Mouse (Mus musculus) CH12.LX (cell line): Measurements from ENCODE around the gene Cryl1. TPM values are rescaled to one million over a fixed set of nuclear protein-coding genes. Genes with fewer than 3 reads are reported as not detected.

Source experiments
- DNase-seq: peaks from one replicate; pipeline ENCODE4 v3.0.0-alpha.2; 2013; ENCODE audit errors: extremely low read depth
- H3K27ac ChIP-seq: 2 replicates; pipeline ENCODE4 v1.5.1; 2012; ENCODE audit warnings: low read depth, mild to moderate bottlenecking, control low read depth, moderate library complexity; ENCODE audit not compliant: insufficient read depth
- H3K27me3 ChIP-seq: replicated peaks from 2 replicates; pipeline ENCODE3; 2012; ENCODE audit warnings: inconsistent platforms
- H3K36me3 ChIP-seq, 2 experiments: replicated peaks in 1 of 2; 2 replicates each; pipeline versions ENCODE3 to v1.6.1; 2012; ENCODE audit warnings: inconsistent platforms in 1 of 2, low read length in 1 of 2, mild to moderate bottlenecking in 1 of 2, mixed read lengths in 1 of 2, moderate library complexity in 1 of 2; ENCODE audit not compliant: control insufficient read depth in 1 of 2, insufficient read depth in 1 of 2
- H3K4me1 ChIP-seq, 2 experiments: 2 replicates each; pipeline ENCODE4 v1.6.1; 2012; ENCODE audit warnings: inconsistent platforms in 1 of 2, moderate library complexity in 1 of 2; ENCODE audit not compliant: insufficient read depth in 2 of 2, control insufficient read depth in 1 of 2
- H3K4me2 ChIP-seq: 2 replicates; pipeline ENCODE4 v1.6.1; 2012; ENCODE audit warnings: low read depth, mild to moderate bottlenecking, control low read depth; ENCODE audit not compliant: poor library complexity, insufficient read depth, severe bottlenecking
- H3K4me3 ChIP-seq, 3 experiments: fragments of 150-350 bp in 1 of 3; sonication (generic) in 1 of 3; replicated peaks in 1 of 3; 2 replicates each; pipeline versions ENCODE3 to v1.5.1; 2011 to 2012; ENCODE audit warnings: low read depth in 2 of 3, low read length in 2 of 3, mild to moderate bottlenecking in 2 of 3, moderate library complexity in 2 of 3, control low read depth in 1 of 3, improper control_type of control experiment in 1 of 3, inconsistent platforms in 1 of 3, mixed read lengths in 1 of 3; ENCODE audit not compliant: poor library complexity in 1 of 3
- H3K79me2 ChIP-seq: replicated peaks from 2 replicates; pipeline ENCODE4 v1.6.1; 2012; ENCODE audit warnings: mild to moderate bottlenecking, moderate library complexity; ENCODE audit not compliant: control insufficient read depth, poor library complexity, insufficient read depth, severe bottlenecking; ENCODE audit errors: extremely low read depth
- H3K9ac ChIP-seq: 2 replicates; pipeline ENCODE4 v1.6.1; 2012; ENCODE audit warnings: low read depth, mild to moderate bottlenecking, control low read depth, moderate library complexity; ENCODE audit not compliant: insufficient read depth
- H3K9me3 ChIP-seq: replicated peaks from 2 replicates; pipeline ENCODE3; 2012; ENCODE audit warnings: low read length, inconsistent platforms, mixed read lengths
- BHLHE40 ChIP-seq: IDR thresholded peaks from 2 replicates; pipeline ENCODE4 v1.6.1; 2011; ENCODE audit warnings: mild to moderate bottlenecking, low read depth, low read length, improper control_type of control experiment
- EP300 ChIP-seq: IDR thresholded peaks from 2 replicates; pipeline ENCODE4 v1.6.1; 2011; ENCODE audit warnings: low read length, improper control_type of control experiment
- JUN ChIP-seq: IDR thresholded peaks from 2 replicates; pipeline ENCODE4 v1.6.1; 2011; ENCODE audit warnings: low read depth, mild to moderate bottlenecking, low read length, improper control_type of control experiment, moderate library complexity; ENCODE audit not compliant: insufficient read depth
- MAX ChIP-seq: IDR thresholded peaks from 2 replicates; pipeline ENCODE4 v1.6.1; 2011; ENCODE audit warnings: low read length, improper control_type of control experiment
- MEF2A ChIP-seq: IDR thresholded peaks from 2 replicates; pipeline ENCODE4 v1.6.1; 2014; ENCODE audit warnings: low read depth, mild to moderate bottlenecking, inconsistent platforms, low read length, improper control_type of control experiment, borderline replicate concordance
- MXI1 ChIP-seq: IDR thresholded peaks from 2 replicates; pipeline ENCODE4 v1.6.1; 2011; ENCODE audit warnings: mild to moderate bottlenecking, low read depth, low read length, improper control_type of control experiment
- MYC ChIP-seq: IDR thresholded peaks from 2 replicates; pipeline ENCODE4 v1.6.1; 2011; ENCODE audit warnings: low read depth, mild to moderate bottlenecking, improper control_type of control experiment, low read length
- NRF1 ChIP-seq: IDR thresholded peaks from 2 replicates; pipeline ENCODE4 v1.6.1; 2014; ENCODE audit warnings: low read depth, mild to moderate bottlenecking, inconsistent platforms, low read length, improper control_type of control experiment, moderate library complexity
- PAX5 ChIP-seq: IDR thresholded peaks from 2 replicates; pipeline ENCODE4 v1.6.1; 2012; ENCODE audit warnings: low read length, inconsistent platforms, mixed read lengths
- POLR2AphosphoS2 ChIP-seq: IDR thresholded peaks from 2 replicates; pipeline ENCODE4 v1.6.1; 2011; ENCODE audit warnings: low read depth, low read length, improper control_type of control experiment
- SMC3 ChIP-seq: IDR thresholded peaks from 2 replicates; pipeline ENCODE4 v1.6.1; 2011; ENCODE audit warnings: low read depth, low read length, improper control_type of control experiment
- TCF12 ChIP-seq: IDR thresholded peaks from 2 replicates; pipeline ENCODE4 v1.6.1; 2014; ENCODE audit warnings: low read depth, mild to moderate bottlenecking, inconsistent platforms, low read length, improper control_type of control experiment
- ZKSCAN1 ChIP-seq: IDR thresholded peaks from 2 replicates; pipeline ENCODE4 v1.6.1; 2012; ENCODE audit warnings: low read depth, inconsistent platforms, low read length, improper control_type of control experiment, borderline replicate concordance
- ZNF384 ChIP-seq: IDR thresholded peaks from 2 replicates; pipeline ENCODE4 v1.6.1; 2012; ENCODE audit warnings: low read depth, low read length, improper control_type of control experiment, inconsistent platforms
- dilution Hi-C: fragments of 300-500 bp; cut with MboI; formaldehyde crosslinking; loops from 2 replicates; pipeline ENCODE4 v1.14.3; 2020; ENCODE audit warnings: low sequenced_read_pairs; ENCODE audit not compliant: extremely low pct_unique_long_range_greater_than_20kb, extremely low pct_ligation_motif_present
- in situ Hi-C: fragments of 300-500 bp; cut with MboI; formaldehyde crosslinking; loops from 3 replicates; pipeline ENCODE4 v1.14.3; 2019; ENCODE audit warnings: low sequenced_read_pairs, low pct_ligation_motif_present, low pct_unique_long_range_greater_than_20kb, mixed read lengths
- polyA plus RNA-seq: library from polyadenylated mRNA; unstranded; fragments of >175 nt; gene quantifications from 2 replicates; pipeline ENCODE4 v1.2.1, GENCODE M21; 2012; ENCODE audit warnings: low read depth; ENCODE audit not compliant: insufficient read length
- total RNA-seq, 2 experiments: library from RNA; depleted of rRNA; stranded (reverse); fragments of 300-350 nt in 1 of 2; fragments of >200 nt in 1 of 2; gene quantifications; 2 replicates each; pipeline ENCODE4 v1.2.3; 2012 to 2014

Gene Cryl1
- total and polyA plus RNA-seq, 3 experiments, result 13.1 to 33.7 (median 31.8) TPM

- no peaks in the 10 kb centered on the region for H3K27me3 ChIP-seq
- peaks cover 18 to 57% of the 10 kb centered on the region in 2 experiments for H3K4me1 ChIP-seq
- no peak overlapping the region for H3K27ac ChIP-seq
- TF ChIP-seq SMC3 (no peak), MYC (no peak), TCF12 (no peak)
- H3K36me3 ChIP-seq, result peaks cover 0 to 14% of the 10 kb centered on the region in 2 experiments
- H3K9ac ChIP-seq, result no peak overlapping the region
- dilution Hi-C loops, result no loop called here
- DNase-seq, result no peak
- H3K4me2 ChIP-seq, result no peak overlapping the region
- no peak overlapping the region for H3K4me3 ChIP-seq
- H3K9me3 ChIP-seq, result no peaks in the 10 kb centered on the region
- in situ Hi-C loops, result loop anchor here (5.0 kb wide), 1 partner anchor 40 kb away; no protein-coding TSS in a partner anchor
- no peaks in the 10 kb centered on the region for H3K79me2 ChIP-seq
These were observed 126.0 kb downstream of the Cryl1 start for GRCm38 (mm10) chr14:57272341-57272740.

- Histone ChIP-seq H3K4me2 (no peak overlapping the region), H3K9me3 (no peaks in the 10 kb centered on the region), H3K4me1 (peaks cover 18 to 57% of the 10 kb centered on the region in 2 experiments), H3K27ac (no peak overlapping the region), H3K9ac (no peak overlapping the region), H3K27me3 (no peaks in the 10 kb centered on the region), H3K36me3 (peaks cover 0 to 13% of the 10 kb centered on the region in 2 experiments), H3K79me2 (no peaks in the 10 kb centered on the region), H3K4me3 (no peak overlapping the region)
- no peak for TF ChIP-seq POLR2AphosphoS2
- TF ChIP-seq ZNF384, result no peak
- TF ChIP-seq MEF2A, result no peak
- no peak for TF ChIP-seq TCF12
- TF ChIP-seq MAX, result no peak
- TF ChIP-seq NRF1, result no peak
- TF ChIP-seq EP300, result no peak
- no peak for TF ChIP-seq JUN
- DNase-seq, result no peak
- dilution Hi-C loops (no loop called here), in situ Hi-C loops (loop anchor here (5.0 kb wide), 1 partner anchor 40 kb away; no protein-coding TSS in a partner anchor)
These were observed 126.5 kb downstream of the Cryl1 start for GRCm38 (mm10) chr14:57271861-57272260.

GRCm38 (mm10) chr14:57268900-57269299 is 129.4 kb downstream of the Cryl1 start:
- TF ChIP-seq ZKSCAN1, result no peak
- no peak for TF ChIP-seq SMC3
- TF ChIP-seq PAX5, result no peak
- TF ChIP-seq MXI1, result no peak
- no peak for TF ChIP-seq MYC
- TF ChIP-seq BHLHE40, result no peak
- no peak for TF ChIP-seq NRF1
- TF ChIP-seq, all 38 proteins: peak for 0
- no peaks in the 10 kb centered on the region for H3K9me3 ChIP-seq
- H3K9ac ChIP-seq, result no peak overlapping the region
- peaks cover 15 to 58% of the 10 kb centered on the region in 2 experiments for H3K4me1 ChIP-seq
- H3K4me2 ChIP-seq, result no peak overlapping the region
- dilution Hi-C loops, result no loop called here
- H3K36me3 ChIP-seq, result no peaks in the 10 kb centered on the region
- no peaks in the 10 kb centered on the region for H3K79me2 ChIP-seq
- in situ Hi-C loops, result no loop called here
- H3K4me3 ChIP-seq, result no peak overlapping the region
- H3K27ac ChIP-seq, result no peak overlapping the region
- no peak for DNase-seq
- no peaks in the 10 kb centered on the region for H3K27me3 ChIP-seq
